Mouse (Mus musculus): Measurements from ENCODE around the gene Zfp109. TPM values are rescaled to one million over a fixed set of nuclear protein-coding genes. Genes with fewer than 3 reads are reported as not detected.
A peak's percentile ranks its signal among the peaks of the same experiment; 100 is the strongest.

The Zfp109 gene
- polyA plus RNA-seq, 1 experiment = 1.7 TPM

GRCm38 (mm10) chr7:24210296-24210695, 27.1 kb downstream of the Zfp109 start:
- 78% methylated on average over 2 of the region's 2 CpGs for WGBS
- H3K4me1 ChIP-seq (ENCODE audit: control insufficient read depth, insufficient read depth, low read length) = no peaks in the 10 kb centered on the region
- H3K4me3 ChIP-seq (replicated peaks; ENCODE audit: extremely low read depth, low read depth, low read length) = no peak overlapping the region
- DNase-seq = no peak
- TF ChIP-seq POLR2A (IDR thresholded peaks at IDR 0.05; ENCODE audit: borderline replicate concordance, extremely low read depth, low read depth, low read length) = no peak
- TF ChIP-seq CTCF (IDR thresholded peaks at IDR 0.05; ENCODE audit: insufficient read depth, low read length) = no peak

- Histone ChIP-seq H3K4me1 (ENCODE audit: control insufficient read depth, insufficient read depth, low read length) (no peaks in the 10 kb centered on the region), H3K4me3 (replicated peaks; ENCODE audit: extremely low read depth, low read depth, low read length) (no peak overlapping the region)
- TF ChIP-seq CTCF (IDR thresholded peaks at IDR 0.05; ENCODE audit: insufficient read depth, low read length) = no peak
- no peak for TF ChIP-seq POLR2A (IDR thresholded peaks at IDR 0.05; ENCODE audit: borderline replicate concordance, extremely low read depth, low read depth, low read length)
- no peak for DNase-seq
- 61% methylated on average over 7 of the region's 7 CpGs for WGBS
These were observed 29.0 kb downstream of the Zfp109 start for GRCm38 (mm10) chr7:24208282-24208886.

DNA sequence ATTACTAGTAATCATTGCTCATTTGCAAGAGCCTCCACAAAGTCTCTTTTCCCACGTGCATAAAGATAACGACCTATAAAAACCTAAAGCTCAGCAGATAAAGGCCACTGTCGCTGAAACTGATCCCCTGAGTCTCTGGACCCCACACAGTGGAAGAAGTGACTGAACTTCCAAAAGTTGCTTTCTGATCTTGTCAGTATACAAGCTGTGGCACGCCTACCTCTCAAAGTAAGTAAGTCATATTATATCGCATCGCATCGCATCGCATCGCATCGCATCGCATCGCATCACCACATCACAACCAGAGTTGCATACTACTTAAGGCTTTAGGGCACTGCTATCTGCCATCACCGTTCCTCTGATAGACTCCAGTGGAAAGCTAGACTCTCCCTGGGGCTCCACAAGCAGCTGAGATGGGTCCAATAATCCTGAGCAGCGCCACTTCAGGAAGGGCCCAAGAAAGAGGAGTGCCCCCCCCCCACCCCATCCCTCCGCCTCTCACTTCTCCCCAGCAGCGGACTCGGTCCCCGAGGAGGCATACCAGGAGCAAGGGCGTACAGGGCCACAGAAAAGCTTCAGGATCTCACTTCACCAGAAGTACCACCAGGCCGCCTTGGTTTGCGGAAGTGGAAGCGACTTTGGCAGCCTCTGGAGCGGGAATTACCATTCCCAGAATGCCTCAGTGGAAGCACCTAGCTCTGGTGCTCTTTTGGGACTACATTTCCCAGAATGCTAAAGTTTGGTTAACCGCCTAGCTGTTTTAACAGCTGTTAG, 29.7 kb downstream of the Zfp109 start:
- Histone ChIP-seq H3K4me1 (ENCODE audit: control insufficient read depth, insufficient read depth, low read length) (no peaks in the 10 kb centered on the region), H3K4me3 (replicated peaks; ENCODE audit: extremely low read depth, low read depth, low read length) (peak overlapping the region; percentile 95)
- 8% methylated on average over 24 of the region's 24 CpGs for WGBS
- TF ChIP-seq CTCF (IDR thresholded peaks at IDR 0.05; ENCODE audit: insufficient read depth, low read length) (no peak), POLR2A (IDR thresholded peaks at IDR 0.05; ENCODE audit: borderline replicate concordance, extremely low read depth, low read depth, low read length) (peak; percentile 46; the same call in 1 of the 2 replicates)
- peak; percentile 64 for DNase-seq

- H3K4me3 ChIP-seq (replicated peaks; ENCODE audit: extremely low read depth, low read depth, low read length) = no peak overlapping the region
- 96% methylated on average over 4 of the region's 4 CpGs for WGBS
- DNase-seq = no peak
- no peaks in the 10 kb centered on the region for H3K4me1 ChIP-seq (ENCODE audit: control insufficient read depth, insufficient read depth, low read length)
- TF ChIP-seq CTCF (IDR thresholded peaks at IDR 0.05; ENCODE audit: insufficient read depth, low read length) (no peak), POLR2A (IDR thresholded peaks at IDR 0.05; ENCODE audit: borderline replicate concordance, extremely low read depth, low read depth, low read length) (no peak)
These were observed 40.4 kb downstream of the Zfp109 start for GRCm38 (mm10) chr7:24196961-24197360.

DNA sequence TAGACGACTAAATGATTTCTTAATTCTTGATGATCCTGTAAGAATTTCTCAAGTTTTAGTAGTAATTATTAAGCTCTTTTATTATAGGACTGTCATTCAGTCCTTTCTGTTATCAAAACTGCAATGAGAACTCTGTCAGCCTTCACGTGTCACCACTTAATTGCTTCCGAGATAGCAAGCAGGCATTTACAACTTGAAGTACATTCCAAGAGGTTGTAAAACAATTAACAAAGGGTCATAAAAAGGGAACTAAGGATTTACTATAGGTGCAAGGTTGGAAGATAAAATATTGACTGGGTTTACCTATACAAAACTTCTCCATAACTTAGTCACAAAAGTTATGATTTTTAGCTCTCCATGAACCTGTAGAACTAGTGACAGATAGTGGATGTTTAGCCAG, 44.2 kb downstream of the Zfp109 start:
- Histone ChIP-seq H3K4me3 (replicated peaks; ENCODE audit: extremely low read depth, low read depth, low read length) (no peak overlapping the region), H3K4me1 (ENCODE audit: control insufficient read depth, insufficient read depth, low read length) (no peaks in the 10 kb centered on the region)
- TF ChIP-seq CTCF (IDR thresholded peaks at IDR 0.05; ENCODE audit: insufficient read depth, low read length) (no peak), POLR2A (IDR thresholded peaks at IDR 0.05; ENCODE audit: borderline replicate concordance, extremely low read depth, low read depth, low read length) (no peak)
- DNase-seq = no peak
- 81% methylated on average over 3 of the region's 3 CpGs for WGBS

- TF ChIP-seq POLR2A (IDR thresholded peaks at IDR 0.05; ENCODE audit: borderline replicate concordance, extremely low read depth, low read depth, low read length) (no peak), CTCF (IDR thresholded peaks at IDR 0.05; ENCODE audit: insufficient read depth, low read length) (no peak)
- WGBS = 78% methylated on average over 2 of the region's 2 CpGs
- DNase-seq = no peak
- Histone ChIP-seq H3K4me1 (ENCODE audit: control insufficient read depth, insufficient read depth, low read length) (no peaks in the 10 kb centered on the region), H3K4me3 (replicated peaks; ENCODE audit: extremely low read depth, low read depth, low read length) (no peak overlapping the region)
These were observed 46.0 kb downstream of the Zfp109 start for GRCm38 (mm10) chr7:24191361-24191760.

GRCm38 (mm10) chr7:24189571-24189944, 47.8 kb downstream of the Zfp109 start:
- WGBS = 47% methylated on average over 5 of the region's 5 CpGs
- no peaks in the 10 kb centered on the region for H3K4me1 ChIP-seq (ENCODE audit: control insufficient read depth, insufficient read depth, low read length)
- no peak for TF ChIP-seq CTCF (IDR thresholded peaks at IDR 0.05; ENCODE audit: insufficient read depth, low read length)
- TF ChIP-seq POLR2A (IDR thresholded peaks at IDR 0.05; ENCODE audit: borderline replicate concordance, extremely low read depth, low read depth, low read length) = no peak
- no peak for DNase-seq
- H3K4me3 ChIP-seq (replicated peaks; ENCODE audit: extremely low read depth, low read depth, low read length) = no peak overlapping the region

DNA sequence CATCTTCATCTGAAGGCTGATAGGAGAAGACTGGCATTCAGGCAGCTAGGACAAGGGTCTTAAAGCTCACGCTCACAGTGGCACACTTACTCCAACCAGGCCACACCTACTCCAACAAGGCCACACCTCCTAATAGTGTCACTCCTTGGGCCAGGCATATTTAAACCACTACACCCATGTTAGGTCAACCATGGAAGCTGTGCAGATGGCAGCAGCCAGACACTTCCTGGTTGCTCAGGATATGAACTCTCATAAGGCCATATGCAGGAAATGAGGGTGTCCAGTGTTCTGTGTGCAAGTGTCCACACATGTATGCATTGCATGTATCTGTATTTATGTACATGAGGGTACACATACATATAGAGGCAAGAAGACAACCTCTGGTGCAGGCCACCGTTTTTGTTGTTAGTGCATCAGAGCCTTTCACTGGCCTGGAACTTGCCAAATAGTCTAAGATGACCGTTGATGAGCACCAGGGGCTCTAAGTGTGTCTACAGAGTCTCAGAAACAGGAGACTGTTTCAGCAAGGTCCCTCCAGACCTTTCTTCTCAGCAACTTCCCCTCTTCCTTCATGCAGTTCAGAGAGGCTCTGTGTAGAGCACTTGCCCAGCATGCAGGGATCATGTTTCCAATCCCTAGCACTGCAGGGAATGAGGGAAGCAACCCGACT, 48.3 kb downstream of the Zfp109 start:
- H3K4me3 ChIP-seq (replicated peaks; ENCODE audit: extremely low read depth, low read depth, low read length) = no peak overlapping the region
- no peaks in the 10 kb centered on the region for H3K4me1 ChIP-seq (ENCODE audit: control insufficient read depth, insufficient read depth, low read length)
- DNase-seq = no peak
- TF ChIP-seq POLR2A (IDR thresholded peaks at IDR 0.05; ENCODE audit: borderline replicate concordance, extremely low read depth, low read depth, low read length) (no peak), CTCF (IDR thresholded peaks at IDR 0.05; ENCODE audit: insufficient read depth, low read length) (no peak)
- 63% methylated on average over 4 of the region's 4 CpGs for WGBS

DNA sequence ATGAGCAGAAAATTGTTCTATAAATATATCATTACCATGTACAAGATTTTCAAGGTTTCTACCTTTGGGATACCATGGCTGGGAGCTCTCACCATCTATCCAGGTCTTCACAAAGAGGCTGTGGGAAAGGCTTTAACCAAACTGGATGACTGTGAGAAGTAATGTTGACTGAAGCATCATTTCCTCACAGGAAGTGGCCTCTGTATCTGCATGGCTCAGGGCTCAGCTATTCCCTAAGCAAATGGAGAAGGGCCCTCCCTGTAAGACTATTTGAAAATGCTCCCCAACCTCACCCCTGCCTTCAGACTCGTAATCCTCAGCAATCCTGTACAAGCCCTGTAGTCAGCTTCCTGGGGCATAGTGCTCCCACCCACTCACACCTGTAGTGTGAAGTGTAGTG, 49.7 kb downstream of the Zfp109 start:
- DNase-seq = no peak
- WGBS = 47% methylated on average over 1 of the region's 1 CpGs
- no peaks in the 10 kb centered on the region for H3K4me1 ChIP-seq (ENCODE audit: control insufficient read depth, insufficient read depth, low read length)
- no peak overlapping the region for H3K4me3 ChIP-seq (replicated peaks; ENCODE audit: extremely low read depth, low read depth, low read length)
- TF ChIP-seq CTCF (IDR thresholded peaks at IDR 0.05; ENCODE audit: insufficient read depth, low read length) = no peak
- no peak for TF ChIP-seq POLR2A (IDR thresholded peaks at IDR 0.05; ENCODE audit: borderline replicate concordance, extremely low read depth, low read depth, low read length)

Other genes starting within 250 kb of the Zfp109 start
- gene V1rd19, start 235.9 kb downstream of the Zfp109 start, polyA plus RNA-seq (2012; rRNA removed) = not detected in 2 replicates
- gene Vmn1r183, start 184.3 kb downstream of the Zfp109 start, polyA plus RNA-seq (2012; rRNA removed) = not detected in 2 replicates
- gene Zfp180, start 155.6 kb downstream of the Zfp109 start, polyA plus RNA-seq (2012; rRNA removed) = 12.3 and 16.7 TPM in 2 replicates
- 1.3 and 1.7 TPM in 2 replicates for gene Zfp112, start 125.2 kb downstream of the Zfp109 start, polyA plus RNA-seq (2012; rRNA removed)
- 4.8 and 7.5 TPM in 2 replicates for gene Zfp235, start 103.4 kb downstream of the Zfp109 start, polyA plus RNA-seq (2012; rRNA removed)
- gene Zfp114, start 62.5 kb downstream of the Zfp109 start, polyA plus RNA-seq (2012; rRNA removed) = 0.12 and 0.22 TPM in 2 replicates
- 2.0 and 2.4 TPM in 2 replicates for gene Zfp111, start 26.1 kb downstream of the Zfp109 start, polyA plus RNA-seq (2012; rRNA removed)
- gene Zfp108, start 17.2 kb upstream of the Zfp109 start, polyA plus RNA-seq (2012; rRNA removed) = 0.76 and 0.83 TPM in 2 replicates
- 1.5 and 1.6 TPM in 2 replicates for gene Zfp93, start 32.9 kb upstream of the Zfp109 start, polyA plus RNA-seq (2012; rRNA removed)
- 5.1 and 8.7 TPM in 2 replicates for gene Zfp61, start 63.7 kb upstream of the Zfp109 start, polyA plus RNA-seq (2012; rRNA removed)
- gene Zfp94, start 79.1 kb upstream of the Zfp109 start, polyA plus RNA-seq (2012; rRNA removed) = 3.9 and 9.0 TPM in 2 replicates
- gene Tescl, start 96.4 kb upstream of the Zfp109 start, polyA plus RNA-seq (2012; rRNA removed) = 0.58 and 2.0 TPM in 2 replicates
- 32.1 TPM in 1 of 2 replicates, not detected in the other for gene Lypd5, start 111.6 kb upstream of the Zfp109 start, polyA plus RNA-seq (2012; rRNA removed)
- gene Kcnn4, start 132.7 kb upstream of the Zfp109 start, polyA plus RNA-seq (2012; rRNA removed) = 9.0 and 11.3 TPM in 2 replicates
- gene Smg9, start 162.1 kb upstream of the Zfp109 start, polyA plus RNA-seq (2012; rRNA removed) = 35.8 and 58.4 TPM in 2 replicates
- 0.69 and 3.8 TPM in 2 replicates for gene Irgc1, start 214.7 kb upstream of the Zfp109 start, polyA plus RNA-seq (2012; rRNA removed)
- 65.6 and 88.8 TPM in 2 replicates for gene Plaur, start 224.9 kb upstream of the Zfp109 start, polyA plus RNA-seq (2012; rRNA removed)
- 12.3 and 18.6 TPM in 2 replicates for gene Cadm4, start 244.5 kb upstream of the Zfp109 start, polyA plus RNA-seq (2012; rRNA removed)